Mouse (Mus musculus) heart, embryonic 13.5 days (tissue): ENCODE data around the gene Terb2. TPM values are rescaled to one million over a fixed set of nuclear protein-coding genes. Genes with fewer than 3 reads are reported as not detected.
A peak's percentile ranks its signal among the peaks of the same experiment; 100 is the strongest.

ENCODE experiments used
- ATAC-seq: fragments of 200-750 bp; cut with Nextera tagmentation; 2 replicates; pipeline ENCODE4 v1.8.0; 2017; ENCODE audit warnings: moderate TSS enrichment; ENCODE audit not compliant: insufficient number of reproducible peaks, low FRiP score, low TSS enrichment; ENCODE audit errors: extremely low read depth
- H3K27ac ChIP-seq: fragments of 300-500 bp; sonication (generic); replicated peaks from 2 replicates; pipeline ENCODE4 v1.5.1; 2015; ENCODE audit warnings: moderate library complexity, mild to moderate bottlenecking, inconsistent platforms
- H3K27me3 ChIP-seq: fragments of 300-500 bp; sonication (generic); replicated peaks from 2 replicates; pipeline ENCODE4 v1.6.1; 2015; ENCODE audit warnings: mild to moderate bottlenecking, inconsistent platforms
- H3K36me3 ChIP-seq: fragments of 300-500 bp; sonication (generic); 2 replicates; pipeline ENCODE4 v1.6.1; 2015; ENCODE audit warnings: mild to moderate bottlenecking, inconsistent platforms
- H3K4me1 ChIP-seq: fragments of 300-500 bp; sonication (generic); 2 replicates; pipeline ENCODE4 v1.6.1; 2015; ENCODE audit warnings: inconsistent platforms
- H3K4me2 ChIP-seq: fragments of 300-500 bp; sonication (generic); 2 replicates; pipeline ENCODE4 v1.6.1; 2015; ENCODE audit warnings: inconsistent platforms, mild to moderate bottlenecking, moderate library complexity
- H3K4me3 ChIP-seq: fragments of 300-500 bp; sonication (generic); 2 replicates; pipeline ENCODE4 v1.5.1; 2015; ENCODE audit warnings: moderate library complexity, mild to moderate bottlenecking, inconsistent platforms
- H3K9ac ChIP-seq: fragments of 300-500 bp; sonication (generic); 2 replicates; pipeline ENCODE4 v1.6.1; 2015; ENCODE audit warnings: inconsistent platforms, mild to moderate bottlenecking, moderate library complexity
- H3K9me3 ChIP-seq: fragments of 300-500 bp; sonication (generic); 2 replicates; pipeline ENCODE4 v1.6.1; 2016; ENCODE audit warnings: inconsistent platforms
- WGBS: fragments of 180-500 bp; shearing (Covaris S2); methylation state at CpG from one replicate; pipeline ENCODE4 v1.1.7; 2015; ENCODE audit warnings: mixed read lengths; 5-methylcytosine and 5-hydroxymethylcytosine counted together
- polyA plus RNA-seq: library from polyadenylated mRNA; unstranded; fragments of >200 nt; fragmentation: Nextera tagmentation; extraction: Ambion mirVana; gene quantifications from 2 replicates; pipeline ENCODE4 v1.2.1, GENCODE M21; 2015

Terb2 gene
- polyA plus RNA-seq, 1 experiment from 2014 or later: not detected

DNA sequence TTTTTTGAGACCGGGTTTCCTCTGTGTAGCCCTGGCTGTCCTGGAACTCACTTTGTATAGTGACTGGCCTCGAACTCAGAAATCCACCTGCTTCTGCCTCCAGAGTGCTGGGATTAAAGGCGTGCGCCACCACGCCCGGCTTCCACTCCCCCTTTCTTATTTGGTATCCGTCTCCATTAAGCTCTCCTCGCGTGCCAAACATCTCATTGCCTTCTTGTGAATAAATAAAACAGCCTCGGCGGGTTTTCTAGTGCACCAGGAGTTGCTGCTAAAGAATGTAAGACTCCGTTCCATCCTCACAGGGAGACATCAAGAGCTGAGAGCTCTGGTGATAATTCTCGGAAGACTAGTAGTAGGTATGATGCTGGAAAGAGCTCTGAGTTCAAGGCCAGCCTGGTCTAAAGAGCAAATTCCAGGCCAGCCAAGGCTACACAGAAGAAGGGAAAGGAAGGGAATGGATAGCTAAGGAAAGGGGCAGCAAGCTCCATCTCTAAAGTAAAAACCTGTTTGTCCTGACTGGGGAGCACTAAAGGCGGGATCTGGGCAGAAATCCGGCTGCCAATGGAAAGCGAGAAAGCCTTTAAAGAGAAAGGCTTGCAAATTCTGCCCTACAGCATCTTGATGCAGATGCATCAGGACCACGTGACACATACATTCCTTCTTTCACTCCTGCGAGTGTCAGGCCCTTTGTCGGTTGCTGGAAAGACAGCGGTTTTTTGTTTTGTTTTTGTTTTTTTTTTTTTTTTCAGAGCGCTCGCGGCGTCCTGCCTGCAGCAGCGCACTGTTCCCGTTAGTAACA lies 47.9 kb downstream of the Terb2 start:
- Histone ChIP-seq H3K9ac (peak overlapping the region; percentile 81), H3K4me3 (peak overlapping the region; percentile 62), H3K27ac (peak overlapping the region; percentile 70), H3K27me3 (peaks cover 2% of the 10 kb centered on the region; the same call in 1 of the 2 replicates), H3K36me3 (no peaks in the 10 kb centered on the region), H3K4me1 (peaks cover 25% of the 10 kb centered on the region), H3K4me2 (peak overlapping the region; percentile 81), H3K9me3 (no peaks in the 10 kb centered on the region)
- WGBS: 7% methylated on average over 26 of the region's 26 CpGs
- no peak; the same call in 1 of the 2 replicates for ATAC-seq

DNA sequence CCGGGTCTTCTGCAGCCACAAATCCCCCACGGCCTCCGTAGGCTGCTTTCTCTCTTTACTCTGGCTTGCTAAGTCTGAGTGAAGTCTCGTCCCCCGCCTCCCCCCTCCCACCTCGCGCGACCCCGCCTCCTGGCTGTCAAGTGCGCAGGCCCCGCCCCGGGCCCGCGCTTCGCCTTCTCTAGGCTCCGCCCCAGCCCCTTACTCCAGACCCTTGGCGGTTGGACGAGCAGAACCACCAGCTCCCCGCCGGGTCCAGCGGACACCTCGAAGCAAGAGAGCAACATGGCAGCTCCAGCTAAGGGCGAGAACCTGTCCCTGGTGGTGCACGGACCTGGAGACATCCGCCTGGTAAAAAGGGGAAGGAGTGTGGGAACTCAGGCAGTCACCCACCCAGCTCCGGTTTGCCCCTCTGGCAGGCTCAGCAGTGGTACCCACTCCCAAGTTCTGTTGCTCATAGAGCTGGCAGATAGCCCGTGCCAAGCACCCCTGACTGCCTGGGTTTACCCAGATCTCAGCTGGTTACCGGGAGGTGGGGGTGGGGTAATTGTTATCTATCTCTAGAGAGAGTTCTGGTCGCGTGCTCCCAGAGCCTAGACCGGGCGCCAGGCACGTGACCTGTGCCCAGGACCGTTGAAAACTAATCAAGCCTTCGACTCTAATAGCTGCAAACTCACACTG lies 48.7 kb downstream of the Terb2 start, which contains the start of gene Sord:
Gene Sord, plus strand, starts transcription at position 139 of the 678 bp plus-strand sequence.
- no peaks in the 10 kb centered on the region for H3K36me3 ChIP-seq
- peak within 1 kb of the TSS; percentile 81 for H3K9ac ChIP-seq
- H3K27ac ChIP-seq: peak within 1 kb of the TSS; percentile 70
- H3K9me3 ChIP-seq: no peaks in the 10 kb centered on the region
- H3K4me3 ChIP-seq: peak within 1 kb of the TSS; percentile 62
- peaks cover 2% of the 10 kb centered on the region; the same call in 1 of the 2 replicates for H3K27me3 ChIP-seq
- H3K4me2 ChIP-seq: peak within 1 kb of the TSS; percentile 81
- WGBS: under 1% methylated on average over 35 of the region's 35 CpGs
- ATAC-seq: peak; percentile 89
- peaks cover 29% of the 10 kb centered on the region for H3K4me1 ChIP-seq

GRCm38 (mm10) chr2:122235425-122235824 lies 49.4 kb downstream of the Terb2 start:
- peak overlapping the region; percentile 81 for H3K4me2 ChIP-seq
- peaks cover 29% of the 10 kb centered on the region for H3K4me1 ChIP-seq
- ATAC-seq: no peak
- H3K9ac ChIP-seq: peak overlapping the region; percentile 81
- H3K4me3 ChIP-seq: peak overlapping the region; percentile 62
- 77% methylated on average over 2 of the region's 2 CpGs for WGBS
- peaks cover under 1% of the 10 kb centered on the region; the same call in 1 of the 2 replicates for H3K27me3 ChIP-seq
- no peaks in the 10 kb centered on the region for H3K36me3 ChIP-seq
- H3K27ac ChIP-seq: peak overlapping the region; percentile 70
- H3K9me3 ChIP-seq: no peaks in the 10 kb centered on the region

- no peak overlapping the region for H3K9ac ChIP-seq
Measured at GRCm38 (mm10) chr2:122236321-122236720, 50.2 kb downstream of the Terb2 start.

GRCm38 (mm10) chr2:122237891-122238470 lies 51.9 kb downstream of the Terb2 start:
- Histone ChIP-seq H3K9ac (no peak overlapping the region), H3K27ac (no peak overlapping the region), H3K4me1 (peaks cover 29% of the 10 kb centered on the region), H3K4me2 (no peak overlapping the region), H3K36me3 (no peaks in the 10 kb centered on the region), H3K4me3 (no peak overlapping the region), H3K9me3 (no peaks in the 10 kb centered on the region), H3K27me3 (no peaks in the 10 kb centered on the region)
- 87% methylated on average over 2 of the region's 2 CpGs for WGBS
- no peak for ATAC-seq

More at GRCm38 (mm10) chr2:122236321-122236720, 50.2 kb downstream of the Terb2 start:
- Histone ChIP-seq H3K27me3 (no peaks in the 10 kb centered on the region; the same call in 1 of the 2 replicates), H3K4me3 (0 out of 2 replicates have a peak overlapping the region, but pooled peaks have one; percentile 1), H3K36me3 (no peaks in the 10 kb centered on the region), H3K9me3 (no peaks in the 10 kb centered on the region), H3K27ac (peak overlapping the region; percentile 53), H3K4me1 (peaks cover 29% of the 10 kb centered on the region), H3K4me2 (peak overlapping the region; percentile 81)
- no peak for ATAC-seq

GRCm38 (mm10) chr2:122240735-122241134 lies 54.7 kb downstream of the Terb2 start:
- no peak for ATAC-seq
- H3K4me1 ChIP-seq: peaks cover 24% of the 10 kb centered on the region

GRCm38 (mm10) chr2:122241226-122241625 lies 55.2 kb downstream of the Terb2 start:
- H3K4me1 ChIP-seq: peaks cover 26% of the 10 kb centered on the region
- no peak overlapping the region for H3K9ac ChIP-seq
- ATAC-seq: no peak
- no peak overlapping the region for H3K27ac ChIP-seq
- H3K4me2 ChIP-seq: no peak overlapping the region
- no peaks in the 10 kb centered on the region for H3K36me3 ChIP-seq
- H3K27me3 ChIP-seq: no peaks in the 10 kb centered on the region
- no peak overlapping the region for H3K4me3 ChIP-seq
- H3K9me3 ChIP-seq: no peaks in the 10 kb centered on the region
- 81% methylated on average over 4 of the region's 4 CpGs for WGBS

More at GRCm38 (mm10) chr2:122240735-122241134, 54.7 kb downstream of the Terb2 start:
- H3K36me3 ChIP-seq: no peaks in the 10 kb centered on the region
- no peak overlapping the region for H3K4me2 ChIP-seq
- H3K9me3 ChIP-seq: no peaks in the 10 kb centered on the region
- no peaks in the 10 kb centered on the region for H3K27me3 ChIP-seq
- H3K9ac ChIP-seq: no peak overlapping the region
- no peak overlapping the region for H3K27ac ChIP-seq
- no peak overlapping the region for H3K4me3 ChIP-seq

DNA sequence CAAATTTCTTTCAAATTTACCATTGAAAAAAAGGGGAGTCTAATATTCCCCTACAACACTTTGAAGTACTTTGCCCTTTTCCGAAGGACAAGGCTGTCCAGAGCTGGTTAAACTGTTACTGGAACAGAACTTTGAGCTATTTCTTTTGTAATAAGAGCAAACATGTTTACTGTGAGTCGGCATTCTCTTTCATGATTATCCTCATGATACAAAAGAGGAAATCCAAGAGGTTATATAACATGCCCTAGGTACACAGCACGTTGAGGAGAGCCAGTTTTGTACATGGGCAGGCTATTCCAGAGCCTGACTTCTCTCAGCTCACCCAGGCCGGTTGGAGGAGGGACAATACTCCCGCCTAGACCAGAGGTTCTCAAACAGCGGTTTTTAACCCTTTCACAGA lies 55.9 kb downstream of the Terb2 start:
- H3K9me3 ChIP-seq: no peaks in the 10 kb centered on the region
- H3K27ac ChIP-seq: no peak overlapping the region
- no peaks in the 10 kb centered on the region for H3K27me3 ChIP-seq
- 0 out of 2 replicates have a peak, but pooled peaks cover 7% of the 10 kb centered on the region for H3K36me3 ChIP-seq
- 71% methylated on average over 6 of the region's 6 CpGs for WGBS
- peaks cover 26% of the 10 kb centered on the region for H3K4me1 ChIP-seq
- no peak overlapping the region for H3K4me2 ChIP-seq
- H3K9ac ChIP-seq: no peak overlapping the region
- ATAC-seq: no peak
- H3K4me3 ChIP-seq: no peak overlapping the region

DNA sequence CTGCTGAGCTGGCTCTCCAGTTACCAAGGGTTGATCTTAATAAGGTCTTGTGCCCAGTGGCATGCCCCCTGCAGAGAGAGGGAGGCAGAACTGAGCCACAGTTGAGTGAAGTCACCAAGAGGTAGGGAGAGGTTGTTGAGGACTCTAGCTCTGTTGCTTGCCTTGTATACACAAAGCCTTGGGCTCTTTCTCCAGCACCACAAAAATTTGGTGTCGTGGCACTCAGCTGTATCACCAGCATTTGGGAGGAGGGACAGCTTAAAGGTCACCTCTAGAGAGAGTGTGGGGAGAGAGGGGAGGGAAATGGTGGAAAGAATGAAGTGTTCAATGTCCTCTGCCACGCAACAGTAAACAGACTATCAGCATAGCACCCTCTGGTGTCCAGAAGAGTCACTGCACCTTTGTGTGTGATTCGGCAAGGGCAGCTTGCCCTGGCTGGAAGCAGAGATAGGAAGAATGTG lies 57.6 kb downstream of the Terb2 start:
- Histone ChIP-seq H3K4me3 (no peak overlapping the region), H3K4me2 (no peak overlapping the region), H3K27me3 (no peaks in the 10 kb centered on the region), H3K27ac (no peak overlapping the region), H3K9ac (no peak overlapping the region), H3K9me3 (no peaks in the 10 kb centered on the region), H3K36me3 (peaks cover 19% of the 10 kb centered on the region; the same call in 1 of the 2 replicates), H3K4me1 (peaks cover 16% of the 10 kb centered on the region)
- peak; percentile 45; the same call in 1 of the 2 replicates for ATAC-seq
- 2% methylated on average over 3 of the region's 3 CpGs for WGBS

DNA sequence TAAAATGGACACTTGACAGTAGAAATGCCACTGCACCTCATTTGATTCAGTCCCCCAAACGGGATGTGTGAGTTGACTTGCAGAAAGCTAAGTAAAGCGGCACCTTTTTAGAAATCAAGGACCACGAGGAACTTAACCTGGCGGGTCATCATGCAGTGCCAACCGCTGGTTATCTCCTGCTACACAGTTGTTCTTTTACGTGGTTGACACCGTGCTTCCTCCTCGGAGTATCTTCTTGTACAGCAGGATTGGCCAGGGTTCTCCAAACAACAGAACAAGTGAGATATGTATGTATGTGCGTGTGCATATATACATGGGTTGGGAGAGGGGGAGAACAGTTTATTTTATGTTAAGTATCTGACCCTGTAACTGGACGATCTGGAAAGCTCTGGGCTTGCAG lies 61.7 kb downstream of the Terb2 start:
- Histone ChIP-seq H3K36me3 (peaks cover 41% of the 10 kb centered on the region), H3K4me1 (peaks cover 13% of the 10 kb centered on the region; the same call in 1 of the 2 replicates), H3K9me3 (no peaks in the 10 kb centered on the region), H3K9ac (no peak overlapping the region), H3K4me2 (no peak overlapping the region), H3K27ac (no peak overlapping the region), H3K4me3 (no peak overlapping the region), H3K27me3 (no peaks in the 10 kb centered on the region)
- WGBS: 73% methylated on average over 10 of the region's 10 CpGs
- no peak for ATAC-seq

GRCm38 (mm10) chr2:122255997-122256396 lies 69.9 kb downstream of the Terb2 start:
- peaks cover 46% of the 10 kb centered on the region for H3K36me3 ChIP-seq
- no peaks in the 10 kb centered on the region for H3K9me3 ChIP-seq
- H3K27me3 ChIP-seq: no peaks in the 10 kb centered on the region
- H3K4me1 ChIP-seq: no peaks in the 10 kb centered on the region
- no peak overlapping the region for H3K4me3 ChIP-seq
- 91% methylated on average over 5 of the region's 5 CpGs for WGBS
- ATAC-seq: no peak
- H3K4me2 ChIP-seq: no peak overlapping the region
- H3K27ac ChIP-seq: no peak overlapping the region
- no peak overlapping the region for H3K9ac ChIP-seq
